Mouse (Mus musculus): ENCODE data around the gene 1700113H08Rik. TPM values are rescaled to one million over a fixed set of nuclear protein-coding genes. Genes with fewer than 3 reads are reported as not detected.

Gene 1700113H08Rik
- polyA plus RNA-seq, 1 experiment from 2014 or later, result not detected

GRCm38 (mm10) chr10:87049179-87049578 is 8.7 kb upstream of the 1700113H08Rik start:
- Histone ChIP-seq H3K9me3 (ENCODE audit: control insufficient read depth, low read length) (no peaks in the 10 kb centered on the region), H3K9ac (replicated peaks; ENCODE audit: low read depth, low read length) (no peak overlapping the region), H3K4me1 (replicated peaks; ENCODE audit: control insufficient read depth, insufficient read depth, low read length) (peaks cover 2% of the 10 kb centered on the region; the same call in 1 of the 2 replicates), H3K36me3 (ENCODE audit: control insufficient read depth, insufficient read depth) (no peaks in the 10 kb centered on the region), H3K27me3 (replicated peaks; ENCODE audit: control insufficient read depth, insufficient read depth, low read length) (no peaks in the 10 kb centered on the region), H3K27ac (ENCODE audit: low read length) (no peak overlapping the region), H3K4me3 (replicated peaks; ENCODE audit: low read length) (no peak overlapping the region), H3K4me2 (ENCODE audit: low read length) (no peak overlapping the region)
- 78% methylated on average over 3 of the region's 3 CpGs for WGBS
- no peak for ATAC-seq

- WGBS, result 72% methylated on average over 4 of the region's 4 CpGs
- ATAC-seq, result no peak
- no peak overlapping the region for H3K4me2 ChIP-seq (ENCODE audit: low read length)
- H3K9ac ChIP-seq (replicated peaks; ENCODE audit: low read depth, low read length), result no peak overlapping the region
- H3K4me1 ChIP-seq (replicated peaks; ENCODE audit: control insufficient read depth, insufficient read depth, low read length), result no peaks in the 10 kb centered on the region; the same call in 1 of the 2 replicates
- H3K36me3 ChIP-seq (ENCODE audit: control insufficient read depth, insufficient read depth), result no peaks in the 10 kb centered on the region
- H3K9me3 ChIP-seq (ENCODE audit: control insufficient read depth, low read length), result no peaks in the 10 kb centered on the region
- no peak overlapping the region for H3K27ac ChIP-seq (ENCODE audit: low read length)
- H3K27me3 ChIP-seq (replicated peaks; ENCODE audit: control insufficient read depth, insufficient read depth, low read length), result no peaks in the 10 kb centered on the region
- no peak overlapping the region for H3K4me3 ChIP-seq (replicated peaks; ENCODE audit: low read length)
Measured at GRCm38 (mm10) chr10:87051714-87052113, 6.1 kb upstream of the 1700113H08Rik start.

- H3K4me2 ChIP-seq (ENCODE audit: low read length), result peak overlapping the region; percentile 86
- H3K27me3 ChIP-seq (replicated peaks; ENCODE audit: control insufficient read depth, insufficient read depth, low read length), result no peaks in the 10 kb centered on the region
- 0% methylated on average over 32 of the region's 34 CpGs for WGBS
- H3K9me3 ChIP-seq (ENCODE audit: control insufficient read depth, low read length), result no peaks in the 10 kb centered on the region
- H3K36me3 ChIP-seq (ENCODE audit: control insufficient read depth, insufficient read depth), result no peaks in the 10 kb centered on the region
- peaks cover 17% of the 10 kb centered on the region for H3K4me1 ChIP-seq (replicated peaks; ENCODE audit: control insufficient read depth, insufficient read depth, low read length)
- ATAC-seq, result peak; percentile 96
- peak overlapping the region; percentile 77 for H3K27ac ChIP-seq (ENCODE audit: low read length)
- peak overlapping the region; percentile 71 for H3K9ac ChIP-seq (replicated peaks; ENCODE audit: low read depth, low read length)
- H3K4me3 ChIP-seq (replicated peaks; ENCODE audit: low read length), result peak overlapping the region; percentile 58
Measured at GRCm38 (mm10) chr10:87058251-87058925, 543 bp downstream of the 1700113H08Rik start.

GRCm38 (mm10) chr10:87058926-87059325 is 1.1 kb downstream of the 1700113H08Rik start:
- Histone ChIP-seq H3K9me3 (ENCODE audit: control insufficient read depth, low read length) (no peaks in the 10 kb centered on the region), H3K27ac (ENCODE audit: low read length) (peak overlapping the region; percentile 77; the same call in 1 of the 2 replicates), H3K4me3 (replicated peaks; ENCODE audit: low read length) (no peak overlapping the region), H3K27me3 (replicated peaks; ENCODE audit: control insufficient read depth, insufficient read depth, low read length) (no peaks in the 10 kb centered on the region), H3K4me1 (replicated peaks; ENCODE audit: control insufficient read depth, insufficient read depth, low read length) (peaks cover 17% of the 10 kb centered on the region), H3K4me2 (ENCODE audit: low read length) (peak overlapping the region; percentile 86), H3K36me3 (ENCODE audit: control insufficient read depth, insufficient read depth) (no peaks in the 10 kb centered on the region), H3K9ac (replicated peaks; ENCODE audit: low read depth, low read length) (no peak overlapping the region)
- ATAC-seq, result peak; percentile 35
- WGBS, result 4% methylated on average over 9 of the region's 9 CpGs

GRCm38 (mm10) chr10:87059447-87059846 is 1.6 kb downstream of the 1700113H08Rik start:
- H3K27ac ChIP-seq (ENCODE audit: low read length), result no peak overlapping the region
- no peaks in the 10 kb centered on the region for H3K27me3 ChIP-seq (replicated peaks; ENCODE audit: control insufficient read depth, insufficient read depth, low read length)
- no peak for ATAC-seq
- no peaks in the 10 kb centered on the region for H3K9me3 ChIP-seq (ENCODE audit: control insufficient read depth, low read length)
- H3K4me1 ChIP-seq (replicated peaks; ENCODE audit: control insufficient read depth, insufficient read depth, low read length), result peaks cover 17% of the 10 kb centered on the region
- no peaks in the 10 kb centered on the region for H3K36me3 ChIP-seq (ENCODE audit: control insufficient read depth, insufficient read depth)
- no peak overlapping the region for H3K9ac ChIP-seq (replicated peaks; ENCODE audit: low read depth, low read length)
- 21% methylated on average over 6 of the region's 6 CpGs for WGBS
- H3K4me3 ChIP-seq (replicated peaks; ENCODE audit: low read length), result no peak overlapping the region
- H3K4me2 ChIP-seq (ENCODE audit: low read length), result no peak overlapping the region

GRCm38 (mm10) chr10:87084236-87084635 is 26.4 kb downstream of the 1700113H08Rik start:
- no peaks in the 10 kb centered on the region for H3K4me1 ChIP-seq (replicated peaks; ENCODE audit: control insufficient read depth, insufficient read depth, low read length)
- ATAC-seq, result no peak
- 86% methylated on average over 6 of the region's 6 CpGs for WGBS
- no peak overlapping the region for H3K4me2 ChIP-seq (ENCODE audit: low read length)
- no peaks in the 10 kb centered on the region for H3K27me3 ChIP-seq (replicated peaks; ENCODE audit: control insufficient read depth, insufficient read depth, low read length)
- H3K9me3 ChIP-seq (ENCODE audit: control insufficient read depth, low read length), result no peaks in the 10 kb centered on the region
- H3K27ac ChIP-seq (ENCODE audit: low read length), result no peak overlapping the region
- H3K4me3 ChIP-seq (replicated peaks; ENCODE audit: low read length), result no peak overlapping the region
- no peak overlapping the region for H3K9ac ChIP-seq (replicated peaks; ENCODE audit: low read depth, low read length)
- H3K36me3 ChIP-seq (ENCODE audit: control insufficient read depth, insufficient read depth), result no peaks in the 10 kb centered on the region

GRCm38 (mm10) chr10:87087646-87088045 is 29.8 kb downstream of the 1700113H08Rik start:
- Histone ChIP-seq H3K27ac (ENCODE audit: low read length) (no peak overlapping the region), H3K4me3 (replicated peaks; ENCODE audit: low read length) (no peak overlapping the region), H3K9ac (replicated peaks; ENCODE audit: low read depth, low read length) (no peak overlapping the region), H3K27me3 (replicated peaks; ENCODE audit: control insufficient read depth, insufficient read depth, low read length) (no peaks in the 10 kb centered on the region), H3K9me3 (ENCODE audit: control insufficient read depth, low read length) (no peaks in the 10 kb centered on the region), H3K4me2 (ENCODE audit: low read length) (no peak overlapping the region), H3K36me3 (ENCODE audit: control insufficient read depth, insufficient read depth) (no peaks in the 10 kb centered on the region), H3K4me1 (replicated peaks; ENCODE audit: control insufficient read depth, insufficient read depth, low read length) (no peaks in the 10 kb centered on the region)
- no peak for ATAC-seq
- 35% methylated on average over 5 of the region's 5 CpGs for WGBS

GRCm38 (mm10) chr10:87094249-87094648 is 36.4 kb downstream of the 1700113H08Rik start:
- H3K9ac ChIP-seq (replicated peaks; ENCODE audit: low read depth, low read length), result no peak overlapping the region
- no peaks in the 10 kb centered on the region for H3K4me1 ChIP-seq (replicated peaks; ENCODE audit: control insufficient read depth, insufficient read depth, low read length)
- no peaks in the 10 kb centered on the region for H3K9me3 ChIP-seq (ENCODE audit: control insufficient read depth, low read length)
- H3K27me3 ChIP-seq (replicated peaks; ENCODE audit: control insufficient read depth, insufficient read depth, low read length), result no peaks in the 10 kb centered on the region
- peak; percentile 40; the same call in 1 of the 2 replicates for ATAC-seq
- no peak overlapping the region for H3K4me3 ChIP-seq (replicated peaks; ENCODE audit: low read length)
- H3K36me3 ChIP-seq (ENCODE audit: control insufficient read depth, insufficient read depth), result no peaks in the 10 kb centered on the region
- H3K4me2 ChIP-seq (ENCODE audit: low read length), result no peak overlapping the region
- no peak overlapping the region for H3K27ac ChIP-seq (ENCODE audit: low read length)

- 77% methylated on average over 6 of the region's 6 CpGs for WGBS
- no peak overlapping the region for H3K4me3 ChIP-seq (replicated peaks; ENCODE audit: low read length)
- no peak overlapping the region for H3K4me2 ChIP-seq (ENCODE audit: low read length)
- no peak overlapping the region for H3K27ac ChIP-seq (ENCODE audit: low read length)
- no peaks in the 10 kb centered on the region for H3K27me3 ChIP-seq (replicated peaks; ENCODE audit: control insufficient read depth, insufficient read depth, low read length)
- H3K4me1 ChIP-seq (replicated peaks; ENCODE audit: control insufficient read depth, insufficient read depth, low read length), result peaks cover 14% of the 10 kb centered on the region
- H3K36me3 ChIP-seq (ENCODE audit: control insufficient read depth, insufficient read depth), result no peaks in the 10 kb centered on the region
- H3K9ac ChIP-seq (replicated peaks; ENCODE audit: low read depth, low read length), result no peak overlapping the region
- ATAC-seq, result no peak
- H3K9me3 ChIP-seq (ENCODE audit: control insufficient read depth, low read length), result no peaks in the 10 kb centered on the region
Measured at GRCm38 (mm10) chr10:87098722-87099121, 40.9 kb downstream of the 1700113H08Rik start.

Measured in forebrain, embryonic 16.5 days (tissue).